Mouse (Mus musculus) heart, embryonic 11.5 days (tissue): ENCODE data around the gene Fam160a1. TPM values are rescaled to one million over a fixed set of nuclear protein-coding genes. Genes with fewer than 3 reads are reported as not detected.

Experiments
- ATAC-seq: fragments of 200-750 bp; cut with Nextera tagmentation; replicated peaks from 2 replicates; pipeline ENCODE4 v1.8.0; 2017; ENCODE audit warnings: moderate library complexity; ENCODE audit not compliant: insufficient number of reproducible peaks, low FRiP score, low TSS enrichment
- H3K27ac ChIP-seq: fragments of 300-500 bp; sonication (generic); 2 replicates; pipeline ENCODE4 v1.5.1; 2014; ENCODE audit warnings: mild to moderate bottlenecking, low read depth, low read length
- H3K27me3 ChIP-seq: fragments of 300-500 bp; sonication (generic); 2 replicates; pipeline ENCODE4 v1.6.1; 2014; ENCODE audit warnings: mild to moderate bottlenecking, low read length, mixed read lengths; ENCODE audit not compliant: control insufficient read depth, insufficient read depth
- H3K36me3 ChIP-seq: fragments of 300-500 bp; sonication (generic); 2 replicates; pipeline ENCODE4 v1.6.1; 2014; ENCODE audit warnings: mild to moderate bottlenecking, low read length, moderate library complexity, mixed read lengths; ENCODE audit not compliant: control insufficient read depth, insufficient read depth
- H3K4me1 ChIP-seq: fragments of 300-500 bp; sonication (generic); 2 replicates; pipeline ENCODE4 v1.6.1; 2014; ENCODE audit warnings: low read length; ENCODE audit not compliant: control insufficient read depth, insufficient read depth
- H3K4me2 ChIP-seq: fragments of 300-500 bp; sonication (generic); 2 replicates; pipeline ENCODE4 v1.6.1; 2014; ENCODE audit warnings: mild to moderate bottlenecking, moderate library complexity
- H3K4me3 ChIP-seq: fragments of 300-500 bp; sonication (generic); 2 replicates; pipeline ENCODE4 v1.5.1; 2014; ENCODE audit warnings: low read depth, low read length
- H3K9ac ChIP-seq: fragments of 300-500 bp; sonication (generic); 2 replicates; pipeline ENCODE4 v1.6.1; 2014; ENCODE audit warnings: mild to moderate bottlenecking, low read depth, low read length, moderate library complexity
- H3K9me3 ChIP-seq: fragments of 300-500 bp; sonication (generic); replicated peaks from 2 replicates; pipeline ENCODE4 v1.6.1; 2016; ENCODE audit warnings: low read length; ENCODE audit not compliant: control insufficient read depth
- WGBS: fragments of 180-500 bp; shearing (Covaris S2); extraction: QIAGEN DNeasy Blood & Tissue Kit; methylation state at CpG from one replicate; pipeline ENCODE4 v1.1.7; 2014; ENCODE audit not compliant: insufficient replicate concordance; 5-methylcytosine and 5-hydroxymethylcytosine counted together
- polyA plus RNA-seq: library from polyadenylated mRNA; unstranded; fragments of >200 nt; fragmentation: Nextera tagmentation; extraction: Ambion mirVana; gene quantifications from 2 replicates; pipeline ENCODE4 v1.2.1, GENCODE M21; 2014

Gene Fam160a1
- polyA plus RNA-seq, 1 experiment from 2014 or later, result 2.7 TPM

DNA sequence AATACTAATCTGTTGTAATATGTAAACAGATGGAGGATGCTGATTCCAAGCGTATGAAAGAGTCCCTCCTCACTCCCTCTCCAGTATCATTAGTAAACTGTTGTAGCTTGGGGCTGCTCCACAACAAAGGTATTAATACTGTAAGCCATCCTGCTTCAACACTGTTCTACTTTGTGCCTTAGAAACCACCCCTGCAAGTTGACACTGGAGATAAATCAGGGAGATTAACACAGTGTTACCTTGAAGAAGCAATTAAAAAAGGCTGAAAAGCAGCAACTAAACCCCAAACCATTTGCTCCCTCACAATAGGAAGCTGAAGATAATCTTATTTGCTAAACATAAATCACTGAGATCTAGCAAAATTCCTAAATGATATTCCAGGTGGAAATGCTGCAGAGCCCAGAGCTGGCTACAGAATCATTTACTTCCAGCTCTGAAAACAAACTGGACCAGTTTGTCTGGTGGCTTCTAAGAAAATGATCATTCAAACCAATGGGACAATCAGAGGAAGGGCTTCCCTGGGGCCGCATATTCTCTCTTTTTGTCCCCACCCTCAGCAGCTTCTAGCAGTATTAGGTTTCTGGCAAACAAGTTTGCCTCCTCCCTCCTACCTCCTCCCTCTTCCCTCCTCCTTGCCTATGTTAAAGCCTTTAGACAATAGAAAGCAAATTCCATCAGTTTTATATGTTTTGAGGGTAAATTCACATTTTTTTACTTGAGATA is 24.5 kb upstream of the Fam160a1 start:
- WGBS, result 41% methylated on average over 2 of the region's 2 CpGs
- ATAC-seq, result no peak
- Histone ChIP-seq H3K27ac (no peak overlapping the region), H3K4me3 (no peak overlapping the region), H3K9ac (no peak overlapping the region), H3K9me3 (0 out of 2 replicates have a peak, but pooled peaks cover 2% of the 10 kb centered on the region), H3K36me3 (no peaks in the 10 kb centered on the region), H3K4me2 (no peak overlapping the region), H3K27me3 (no peaks in the 10 kb centered on the region), H3K4me1 (0 out of 2 replicates have a peak, but pooled peaks cover 6% of the 10 kb centered on the region)

- no peaks in the 10 kb centered on the region for H3K9me3 ChIP-seq
- no peaks in the 10 kb centered on the region for H3K4me1 ChIP-seq
- H3K27ac ChIP-seq, result no peak overlapping the region
- no peak overlapping the region for H3K4me2 ChIP-seq
- WGBS, result 57% methylated on average over 1 of the region's 1 CpGs
- no peaks in the 10 kb centered on the region for H3K27me3 ChIP-seq
- H3K4me3 ChIP-seq, result no peak overlapping the region
- no peak overlapping the region for H3K9ac ChIP-seq
- ATAC-seq, result no peak
- no peaks in the 10 kb centered on the region for H3K36me3 ChIP-seq
Measured at GRCm38 (mm10) chr3:85833627-85834026, 16.5 kb upstream of the Fam160a1 start.

DNA sequence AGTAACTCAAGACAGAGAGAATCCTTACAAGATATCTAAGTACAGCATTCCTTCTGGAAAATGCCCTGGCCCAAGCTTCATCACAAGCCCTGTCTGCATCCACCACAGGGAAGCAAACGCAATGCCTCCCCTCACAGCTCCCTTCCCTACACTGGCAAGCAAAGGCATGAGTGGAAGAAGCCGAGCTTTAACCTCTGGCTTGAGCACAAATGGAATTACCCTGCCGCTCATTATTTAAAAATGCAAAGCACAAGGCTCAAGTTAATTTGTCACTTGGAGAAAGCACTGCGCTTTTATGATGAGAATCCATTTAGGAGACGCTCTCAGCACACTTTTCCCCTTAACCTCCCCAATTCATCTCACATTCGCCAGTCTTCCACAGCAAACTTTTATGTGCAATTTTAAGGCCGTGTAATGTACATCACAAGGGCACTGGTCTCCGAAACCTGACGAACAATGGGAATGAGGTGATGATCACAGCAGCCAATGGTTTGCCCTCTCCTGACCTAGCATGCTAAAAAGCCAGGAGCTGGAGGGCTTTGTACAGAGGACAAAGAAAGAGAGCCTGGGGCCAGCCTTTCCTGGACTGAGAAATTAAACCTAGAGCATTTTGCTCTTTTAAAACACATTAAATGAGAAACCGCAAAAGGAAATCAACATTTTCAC is 15.5 kb upstream of the Fam160a1 start:
- Histone ChIP-seq H3K9ac (no peak overlapping the region), H3K4me3 (no peak overlapping the region), H3K4me1 (no peaks in the 10 kb centered on the region), H3K36me3 (no peaks in the 10 kb centered on the region), H3K4me2 (no peak overlapping the region), H3K27ac (no peak overlapping the region), H3K9me3 (no peaks in the 10 kb centered on the region), H3K27me3 (no peaks in the 10 kb centered on the region)
- WGBS, result 82% methylated on average over 10 of the region's 10 CpGs
- ATAC-seq, result no peak

DNA sequence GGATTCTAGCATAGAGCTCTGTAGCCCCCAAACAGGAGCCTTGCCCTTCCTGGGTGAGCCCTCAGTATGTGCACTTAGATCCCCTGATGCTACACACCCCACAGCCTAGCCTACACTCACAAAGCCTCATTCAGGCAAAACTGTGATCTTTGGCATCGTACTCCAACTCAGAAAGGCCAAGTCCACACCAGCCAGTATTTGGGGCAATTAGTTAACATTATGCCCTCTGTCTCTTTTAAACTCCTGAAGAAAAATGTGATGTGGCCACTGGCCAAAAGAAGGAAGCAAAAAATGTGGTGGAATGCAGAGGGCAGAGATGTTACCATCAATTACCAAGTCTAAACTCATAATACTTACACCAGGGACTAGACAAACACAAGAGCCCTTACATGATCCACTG is 14.7 kb upstream of the Fam160a1 start:
- 66% methylated on average over 1 of the region's 1 CpGs for WGBS

GRCm38 (mm10) chr3:85829047-85829446 is 12.0 kb upstream of the Fam160a1 start:
- Histone ChIP-seq H3K36me3 (no peaks in the 10 kb centered on the region), H3K4me1 (no peaks in the 10 kb centered on the region), H3K4me3 (no peak overlapping the region), H3K9ac (no peak overlapping the region), H3K4me2 (no peak overlapping the region), H3K27me3 (no peaks in the 10 kb centered on the region), H3K27ac (no peak overlapping the region), H3K9me3 (no peaks in the 10 kb centered on the region)
- ATAC-seq, result no peak
- 52% methylated on average over 4 of the region's 4 CpGs for WGBS

More for the DNA sequence above, 14.7 kb upstream of the Fam160a1 start:
- Histone ChIP-seq H3K27me3 (no peaks in the 10 kb centered on the region), H3K9ac (no peak overlapping the region), H3K36me3 (no peaks in the 10 kb centered on the region), H3K4me3 (no peak overlapping the region), H3K4me2 (no peak overlapping the region), H3K4me1 (no peaks in the 10 kb centered on the region), H3K9me3 (no peaks in the 10 kb centered on the region), H3K27ac (no peak overlapping the region)
- ATAC-seq, result no peak

- Histone ChIP-seq H3K9me3 (no peaks in the 10 kb centered on the region), H3K27me3 (no peaks in the 10 kb centered on the region), H3K4me2 (no peak overlapping the region), H3K4me3 (no peak overlapping the region), H3K9ac (no peak overlapping the region), H3K4me1 (no peaks in the 10 kb centered on the region), H3K27ac (no peak overlapping the region), H3K36me3 (no peaks in the 10 kb centered on the region)
- ATAC-seq, result no peak
- 82% methylated on average over 6 of the region's 6 CpGs for WGBS
Measured at GRCm38 (mm10) chr3:85827815-85828214, 10.7 kb upstream of the Fam160a1 start.

DNA sequence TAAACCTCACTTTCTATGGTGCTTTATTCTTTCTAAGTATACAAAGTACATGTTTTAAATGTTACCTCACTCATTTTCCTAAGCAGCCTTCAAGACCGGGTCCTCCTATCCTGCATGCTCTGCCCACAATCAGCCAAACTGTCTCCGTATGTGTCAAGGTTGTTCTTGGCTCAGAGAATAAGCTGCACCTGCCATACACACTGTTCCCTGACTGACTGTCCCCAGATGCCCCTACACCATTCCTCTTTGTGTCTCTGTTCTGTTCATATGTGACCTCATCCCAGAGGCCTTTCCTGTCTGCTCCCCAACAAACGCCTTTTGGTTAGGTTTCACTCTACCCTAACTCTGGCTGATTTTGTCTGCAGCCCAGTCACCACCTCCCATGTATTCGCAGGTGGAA is 10.2 kb upstream of the Fam160a1 start:
- no peak overlapping the region for H3K4me3 ChIP-seq
- ATAC-seq, result no peak
- 63% methylated on average over 4 of the region's 4 CpGs for WGBS

GRCm38 (mm10) chr3:85820839-85821548 is 3.9 kb upstream of the Fam160a1 start:
- Histone ChIP-seq H3K27me3 (no peaks in the 10 kb centered on the region), H3K27ac (no peak overlapping the region), H3K9me3 (no peaks in the 10 kb centered on the region), H3K36me3 (no peaks in the 10 kb centered on the region), H3K9ac (no peak overlapping the region), H3K4me2 (no peak overlapping the region), H3K4me1 (no peaks in the 10 kb centered on the region), H3K4me3 (no peak overlapping the region)
- ATAC-seq, result no peak
- WGBS, result 79% methylated on average over 15 of the region's 15 CpGs

More for the DNA sequence above, 10.2 kb upstream of the Fam160a1 start:
- Histone ChIP-seq H3K27ac (no peak overlapping the region), H3K36me3 (no peaks in the 10 kb centered on the region), H3K4me1 (no peaks in the 10 kb centered on the region), H3K9me3 (no peaks in the 10 kb centered on the region), H3K9ac (no peak overlapping the region), H3K4me2 (no peak overlapping the region), H3K27me3 (no peaks in the 10 kb centered on the region)
